Mouse (Mus musculus) naive thymus-derived CD4-positive, alpha-beta T cell, adult 5 months (primary cell): ENCODE results near the gene Chchd5. TPM values are rescaled to one million over a fixed set of nuclear protein-coding genes. Genes with fewer than 3 reads are reported as not detected.

ENCODE experiments used
- polyA plus RNA-seq: library from polyadenylated mRNA; unstranded; fragments of 100-300 nt; shearing (Covaris generic); gene quantifications from one replicate; pipeline ENCODE4 v1.2.1, GENCODE M21; 2017

Gene Chchd5
- 11.6 TPM for polyA plus RNA-seq

GRCm38 (mm10) chr2:129129412-129129929 lies at the start of gene Chchd5:
TSS of gene Chchd5 (plus strand) at chr2:129129700.

GRCm38 (mm10) chr2:129100784-129101310 lies 28.7 kb upstream of the Chchd5 start, which contains the start of gene Polr1b:
TSS of gene Polr1b (plus strand) at chr2:129100995.

Other genes with a start within 250 kb of the Chchd5 start
- gene Zc3h8, start 185.6 kb upstream of the Chchd5 start, polyA plus RNA-seq, result 13.0 TPM
- gene Zc3h6, start 162.3 kb upstream of the Chchd5 start, polyA plus RNA-seq, result 5.4 TPM
- gene Gm10762, start 162.0 kb upstream of the Chchd5 start, polyA plus RNA-seq, result 7.7 TPM
- 0.07 TPM for gene Vinac1, start 81.5 kb upstream of the Chchd5 start, polyA plus RNA-seq
- 5.9 TPM for gene Ttl, start 63.8 kb upstream of the Chchd5 start, polyA plus RNA-seq
- 30.8 TPM for gene Polr1b, start 28.7 kb upstream of the Chchd5 start, polyA plus RNA-seq
- gene Slc20a1, start 69.1 kb downstream of the Chchd5 start, polyA plus RNA-seq, result 138 TPM
- 0.44 TPM for gene Ckap2l, start 167.5 kb downstream of the Chchd5 start, polyA plus RNA-seq
- not detected for gene Il1a, start 180.3 kb downstream of the Chchd5 start, polyA plus RNA-seq
- gene Il1b, start 241.4 kb downstream of the Chchd5 start, polyA plus RNA-seq, result not detected